Comparison of ENCODE assay signal across 9 mouse cellular contexts in genomic region chr2:38688791-38689520, GRCm38 (mm10). TPM values are rescaled to one million over a fixed set of nuclear protein-coding genes. Genes with fewer than 3 reads are reported as not detected.
A peak's percentile ranks its signal among the peaks of the same experiment; 100 is the strongest.
DNase-seq lines count a peak whose midpoint lies in the region; ATAC-seq and TF ChIP-seq lines count a peak whose summit lies in the region.
"Had no signal": no experiment of that assay in that cellular context is flagged by ENCODE, and none has a peak within 500 bp of the region (broad histone marks: within the 10 kb centered on the region; RNA-seq: fewer than 3 reads in every experiment).

No protein-coding gene starts in this region.

- peak overlapping the region; percentile 70 for H3K4me2 ChIP-seq in heart, embryonic 15.5 days
- H3K4me2 ChIP-seq in midbrain, embryonic 11.5 days, result peak overlapping the region; percentile 48
- H3K4me2 ChIP-seq in stomach, postnatal 0 days (replicated peaks; ENCODE audit: low read depth), result peak overlapping the region; percentile 50

- no peaks in the 10 kb centered on the region for H3K36me3 ChIP-seq in heart, embryonic 15.5 days
- H3K36me3 ChIP-seq in midbrain, embryonic 11.5 days (ENCODE audit: control insufficient read depth, insufficient read depth, low read length), result no peaks in the 10 kb centered on the region
- H3K36me3 ChIP-seq in stomach, postnatal 0 days (ENCODE audit: control insufficient read depth, insufficient read depth, low read length), result no peaks in the 10 kb centered on the region

- H3K9me3 ChIP-seq in heart, embryonic 15.5 days (replicated peaks), result no peaks in the 10 kb centered on the region
- no peaks in the 10 kb centered on the region for H3K9me3 ChIP-seq in midbrain, embryonic 11.5 days (ENCODE audit: control insufficient read depth, low read length)
- H3K9me3 ChIP-seq in stomach, postnatal 0 days (ENCODE audit: control insufficient read depth, low read length), result no peaks in the 10 kb centered on the region

- TF ChIP-seq CTCF in stomach, postnatal 0 days (IDR thresholded peaks at IDR 0.05; ENCODE audit: low read depth), result peak; percentile 66

- H3K9ac ChIP-seq in heart, embryonic 15.5 days, result peak overlapping the region; percentile 46; the same call in 1 of the 2 replicates
- peak overlapping the region; percentile 66 for H3K9ac ChIP-seq in midbrain, embryonic 11.5 days (ENCODE audit: low read length)
- H3K9ac ChIP-seq in stomach, postnatal 0 days (ENCODE audit: low read length), result peak overlapping the region; percentile 35; the same call in 1 of the 2 replicates

- WGBS in heart, embryonic 15.5 days, result 4% methylated on average over 28 of the region's 29 CpGs
- 2% methylated on average over 29 of the region's 29 CpGs for WGBS in midbrain, embryonic 11.5 days
- WGBS in stomach, postnatal 0 days, result 5% methylated on average over 29 of the region's 29 CpGs

- no peak overlapping the region for H3K27ac ChIP-seq in heart, embryonic 15.5 days
- peak overlapping the region; percentile 11; the same call in 1 of the 2 replicates for H3K27ac ChIP-seq in midbrain, embryonic 11.5 days (ENCODE audit: low read depth, low read length)
- H3K27ac ChIP-seq in stomach, postnatal 0 days (replicated peaks), result no peak overlapping the region

- peaks cover 6% of the 10 kb centered on the region for H3K4me1 ChIP-seq in heart, embryonic 15.5 days (replicated peaks)
- H3K4me1 ChIP-seq in midbrain, embryonic 11.5 days (ENCODE audit: control insufficient read depth, insufficient read depth, low read length), result peaks cover 14% of the 10 kb centered on the region
- no peaks in the 10 kb centered on the region for H3K4me1 ChIP-seq in stomach, postnatal 0 days (replicated peaks; ENCODE audit: control insufficient read depth, insufficient read depth)

- peak; percentile 23 for DNase-seq in right cerebral cortex, adult 18-20 months
- DNase-seq in right cerebral cortex, postnatal 36 days (ENCODE audit: low spot score in 2 of 2), result no peak
- DNase-seq in cerebellum, postnatal 25 days, result peak; percentile 53 to 67
- DNase-seq in layer of hippocampus, postnatal 14 days (ENCODE audit: low spot score in 2 of 2), result peak; percentile 60 to 66
- peak; percentile 98 for DNase-seq in midbrain, embryonic 11.5 days (ENCODE audit: low spot score, missing footprints)
- peak; percentile 58 for DNase-seq in stomach, postnatal 0 days (ENCODE audit: low spot score)
- DNase-seq in urinary bladder, adult 2 months (ENCODE audit: low spot score), result no peak

- TF ChIP-seq EP300 in stomach, postnatal 0 days (optimal IDR thresholded peaks at IDR 0.05), result no peak

- no peak for ATAC-seq in heart, embryonic 15.5 days (replicated peaks; ENCODE audit: insufficient number of reproducible peaks, insufficient read depth, low FRiP score, low read depth)
- ATAC-seq in midbrain, embryonic 11.5 days (ENCODE audit: low FRiP score), result peak; percentile 93
- peak; percentile 28; the same call in 1 of the 2 replicates for ATAC-seq in stomach, postnatal 0 days (ENCODE audit: low FRiP score, low TSS enrichment)

- H3K27me3 ChIP-seq in heart, embryonic 15.5 days, result peaks cover 57% of the 10 kb centered on the region
- peaks cover 10% of the 10 kb centered on the region for H3K27me3 ChIP-seq in midbrain, embryonic 11.5 days (ENCODE audit: control insufficient read depth, insufficient read depth, low read length)
- H3K27me3 ChIP-seq in stomach, postnatal 0 days (ENCODE audit: control insufficient read depth, insufficient read depth, low read length), result no peaks in the 10 kb centered on the region

- peak overlapping the region; percentile 41 for H3K4me3 ChIP-seq in heart, embryonic 15.5 days
- H3K4me3 ChIP-seq in midbrain, embryonic 11.5 days (ENCODE audit: low read depth, low read length), result peak overlapping the region; percentile 29
- H3K4me3 ChIP-seq in stomach, postnatal 0 days (ENCODE audit: low read depth, low read length), result 0 out of 2 replicates have a peak overlapping the region, but pooled peaks have one; percentile 13
- H3K4me3 ChIP-seq: erythroblast, embryonic 14.5 days had no signal

RNA-seq across cellular contexts. Expression of gene Nr5a1, which starts 25.4 kb away (rescaled TPM):
- polyA plus RNA-seq in heart, embryonic 15.5 days (2015; fragmentation: Nextera tagmentation; extraction: Ambion mirVana), result 0.04 TPM in 1 of 2 replicates, not detected in the other
- total RNA-seq in layer of hippocampus, postnatal 14 days (2021), result not detected
- polyA plus RNA-seq in midbrain, embryonic 11.5 days (2014; fragmentation: Nextera tagmentation; extraction: Ambion mirVana), result 0.04 TPM in 1 of 2 replicates, not detected in the other
- polyA plus RNA-seq in stomach, postnatal 0 days (2015; fragmentation: Nextera tagmentation; extraction: Ambion mirVana), result 0.28 and 0.33 TPM in 2 replicates
- polyA plus RNA-seq in urinary bladder, adult 2 months (2012; rRNA removed), result not detected in 2 replicates
- polyA plus RNA-seq: erythroblast, embryonic 14.5 days had no signal

RNA-seq across cellular contexts. Expression of gene Psmb7, which starts 45.1 kb away (rescaled TPM):
- polyA plus RNA-seq in heart, embryonic 15.5 days (2015; fragmentation: Nextera tagmentation; extraction: Ambion mirVana), result 204 and 205 TPM in 2 replicates
- total RNA-seq in layer of hippocampus, postnatal 14 days (2021), result 100 to 1,000 TPM; 237 to 245 TPM
- 345 and 351 TPM in 2 replicates for polyA plus RNA-seq in midbrain, embryonic 11.5 days (2014; fragmentation: Nextera tagmentation; extraction: Ambion mirVana)
- 162 and 166 TPM in 2 replicates for polyA plus RNA-seq in stomach, postnatal 0 days (2015; fragmentation: Nextera tagmentation; extraction: Ambion mirVana)
- 178 and 196 TPM in 2 replicates for polyA plus RNA-seq in urinary bladder, adult 2 months (2012; rRNA removed)

Comparison
In these comparisons a context has a peak if more than half of its experiments do, and no peak if none do; other contexts are left out.
1. DNase-seq: peak in right cerebral cortex, adult 18-20 months (single experiment), cerebellum, postnatal 25 days (2 of 2), layer of hippocampus, postnatal 14 days (2 of 2), midbrain, embryonic 11.5 days (single experiment) and stomach, postnatal 0 days (single experiment); none in right cerebral cortex, postnatal 36 days (0 of 2) and urinary bladder, adult 2 months (single experiment).
2. Peak in every context shown above with its lines, with median percentiles within 50 percentile points of each other: H3K4me2 ChIP-seq, H3K4me3 ChIP-seq and H3K9ac ChIP-seq.